Mouse (Mus musculus): Measurements from ENCODE around the gene Myl10.
"Not testable (repeated sequence)": the region's sequence is repeated elsewhere in the genome, so short reads cannot be mapped to it uniquely, and the experiment has no call there.

Gene Myl10

DNA sequence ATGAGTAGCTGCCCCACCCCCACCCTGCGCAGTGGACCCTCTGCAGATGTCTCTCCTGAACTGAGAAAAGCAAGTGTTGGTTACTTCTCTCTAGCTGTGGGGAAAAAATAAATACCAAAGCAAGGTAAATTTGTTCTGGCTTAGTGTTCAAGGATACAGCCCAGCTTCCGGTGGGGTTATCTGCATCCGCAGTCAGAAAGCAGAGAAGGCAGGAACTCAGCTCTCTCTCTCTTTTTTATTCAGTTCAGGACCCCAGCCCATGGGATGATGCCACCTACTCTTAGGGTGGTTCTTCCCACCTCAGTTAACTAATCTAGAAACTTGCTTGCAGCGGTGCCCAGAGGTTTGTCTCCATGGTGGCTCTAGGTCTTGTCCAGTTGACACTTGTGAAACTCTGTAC lies at the start of gene Myl10:
TSS of gene Myl10 (plus strand) at position 363 of the 400 bp plus-strand sequence.
- no peak for DNase-seq (ENCODE audit: low spot score in 2 of 2)

DNA sequence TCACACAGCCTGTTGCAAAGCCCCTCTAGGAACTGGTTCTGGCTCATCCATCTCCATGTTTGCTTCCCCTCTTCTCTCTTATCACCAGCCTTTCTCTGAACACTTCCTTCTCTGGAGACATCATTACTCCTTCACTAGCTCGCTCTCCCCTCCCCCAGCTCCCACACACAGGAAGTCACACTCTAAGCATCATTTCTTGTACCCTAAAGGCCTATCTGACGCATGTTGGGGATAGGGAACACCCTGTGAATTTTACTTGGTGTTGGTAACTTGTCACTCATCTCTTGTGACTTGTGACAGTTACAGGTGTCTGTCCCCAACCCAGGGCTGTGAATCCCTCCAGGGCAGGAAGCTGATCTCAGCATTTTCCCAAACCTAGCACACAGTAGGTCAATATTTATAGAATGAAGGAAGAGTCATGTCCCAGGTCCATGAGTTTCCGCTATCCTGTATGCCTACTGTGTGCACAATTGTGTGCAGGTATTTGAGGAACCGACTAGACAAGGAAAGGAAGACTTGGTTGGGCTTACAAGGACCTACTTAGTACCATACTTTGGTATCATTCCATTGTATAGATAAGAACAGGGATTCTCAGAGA lies 46.1 kb upstream of the Myl10 start:
- no peak for DNase-seq (ENCODE audit: low spot score in 2 of 2)

DNA sequence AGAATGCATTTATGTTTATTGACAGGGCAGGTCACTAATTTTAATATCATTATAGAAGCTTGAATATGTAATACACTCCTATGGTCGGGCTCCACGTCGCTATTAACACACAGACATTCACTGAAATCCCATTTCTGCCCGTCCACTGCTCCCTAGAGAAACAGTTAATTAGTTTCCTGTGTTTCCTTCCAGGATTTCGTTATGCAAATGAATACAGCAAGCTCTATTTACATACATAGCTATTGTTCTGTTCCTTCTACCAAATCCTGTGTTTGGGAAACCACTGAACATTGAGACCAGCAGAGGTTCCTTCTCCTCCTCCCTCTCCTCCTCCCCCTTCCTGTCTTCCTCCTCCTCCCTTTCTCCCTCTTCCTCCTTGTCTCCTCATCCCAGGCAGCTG lies 43.9 kb upstream of the Myl10 start:
- DNase-seq (ENCODE audit: low spot score in 2 of 2) = no peak

DNA sequence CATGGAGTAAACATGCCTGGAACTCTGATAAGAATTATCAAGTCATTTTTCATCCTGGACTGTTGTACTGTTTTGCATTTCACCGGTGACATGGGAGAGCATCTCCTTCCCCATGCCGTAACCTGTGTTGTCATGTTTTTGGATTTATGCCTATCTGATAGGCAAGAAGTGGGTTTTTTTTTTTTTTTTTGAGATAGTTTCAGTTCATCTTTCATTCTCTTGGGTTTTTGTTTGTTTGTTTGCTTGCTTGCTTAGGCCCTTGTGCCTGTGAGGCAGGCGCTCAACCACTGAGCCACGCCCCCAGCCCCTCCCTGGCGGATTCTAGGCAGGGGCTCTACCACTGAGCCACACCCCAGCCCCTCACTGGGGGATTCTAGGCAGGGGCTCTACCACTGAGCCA lies 43.3 kb upstream of the Myl10 start:
- no peak for DNase-seq (ENCODE audit: low spot score in 2 of 2)

DNA sequence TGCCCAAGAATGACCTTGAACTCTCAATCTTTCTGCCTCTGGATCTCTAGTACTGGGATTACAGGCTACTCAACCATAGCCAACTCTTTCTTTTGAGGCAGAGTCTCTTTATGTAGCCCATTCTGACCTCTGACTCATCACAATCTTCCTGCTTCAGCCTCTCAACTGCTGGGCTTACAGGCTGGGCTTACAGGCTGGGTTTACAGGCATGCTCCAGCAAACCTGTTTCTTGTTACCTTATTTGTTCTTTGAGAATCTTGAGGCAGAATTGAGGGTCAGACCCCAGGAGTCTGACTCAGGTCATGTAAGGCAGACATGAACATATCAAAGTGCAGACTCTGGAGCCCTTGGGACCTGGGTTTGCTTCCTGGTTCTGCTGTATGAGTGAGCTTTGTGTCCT lies 38.5 kb upstream of the Myl10 start:
- no peak for DNase-seq (ENCODE audit: low spot score in 2 of 2)

DNA sequence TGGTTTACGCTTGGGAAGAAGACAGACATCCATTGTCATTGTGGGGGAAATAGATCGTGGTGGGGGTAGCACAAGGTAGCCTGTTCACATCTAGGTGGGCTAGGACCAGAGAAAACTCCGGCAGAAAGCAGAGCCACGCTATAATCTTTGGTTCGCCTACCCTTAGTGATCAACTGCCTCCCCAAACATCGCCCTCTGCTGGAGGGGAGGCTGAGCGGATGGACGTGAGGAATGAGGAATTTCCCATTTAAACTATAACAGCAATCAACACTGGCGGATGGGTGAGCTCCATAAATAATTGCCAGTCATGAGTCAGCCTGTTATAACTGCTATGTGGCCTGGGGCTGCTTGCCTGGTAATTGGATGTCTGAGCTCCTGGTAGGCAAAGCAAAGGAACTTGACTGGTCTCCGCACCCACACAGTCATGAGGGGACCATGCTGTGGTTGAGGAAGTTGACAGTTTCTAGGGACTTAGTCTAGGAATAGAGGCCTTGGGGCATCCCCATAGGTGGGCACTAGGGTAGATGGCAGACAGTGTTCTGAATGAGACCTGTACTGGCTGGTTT lies 36.0 kb upstream of the Myl10 start:
- DNase-seq (ENCODE audit: low spot score in 2 of 2) = no peak

DNA sequence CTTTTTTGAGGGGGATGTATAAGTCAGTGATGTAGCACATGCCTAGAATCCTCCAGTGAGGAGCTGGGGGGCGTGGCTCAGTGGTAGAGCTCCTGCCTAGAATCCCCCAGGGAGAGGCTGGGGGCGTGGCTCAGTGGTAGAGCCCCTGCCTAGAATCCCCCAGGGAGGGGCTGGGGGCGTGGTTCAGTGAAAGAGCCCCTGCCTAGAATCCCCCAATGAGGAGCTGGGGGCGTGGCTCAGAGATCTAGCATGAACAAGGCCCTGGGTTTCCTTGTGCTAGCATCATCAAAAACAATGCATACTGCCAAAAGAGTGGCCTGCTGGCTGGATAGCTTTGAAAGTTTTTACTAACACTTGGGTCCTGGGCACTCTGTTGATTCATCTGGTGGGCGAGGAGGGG lies 32.2 kb upstream of the Myl10 start:
- DNase-seq (ENCODE audit: low spot score in 2 of 2) = not testable (repeated sequence)

DNA sequence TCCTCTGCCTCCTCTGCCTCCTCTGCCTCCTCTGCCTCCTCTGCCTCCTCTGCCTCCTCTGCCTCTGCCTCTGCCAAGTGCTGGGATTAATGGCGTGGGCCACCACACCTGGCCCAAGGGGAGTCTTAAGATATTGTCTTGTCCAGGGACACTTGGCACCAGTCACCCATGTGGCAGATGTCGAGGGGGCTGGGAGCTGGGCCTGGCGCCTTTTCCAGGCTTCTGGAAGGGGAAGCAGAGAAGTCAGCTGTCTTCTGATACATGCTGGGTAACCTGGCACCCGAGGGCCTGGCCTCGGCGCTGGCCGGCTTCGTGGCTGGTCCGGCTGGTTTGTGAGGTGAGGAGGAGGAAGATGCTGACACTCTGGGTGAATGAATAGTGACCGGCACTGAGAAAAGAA lies 30.7 kb upstream of the Myl10 start:
- no peak for DNase-seq (ENCODE audit: low spot score in 2 of 2)

DNA sequence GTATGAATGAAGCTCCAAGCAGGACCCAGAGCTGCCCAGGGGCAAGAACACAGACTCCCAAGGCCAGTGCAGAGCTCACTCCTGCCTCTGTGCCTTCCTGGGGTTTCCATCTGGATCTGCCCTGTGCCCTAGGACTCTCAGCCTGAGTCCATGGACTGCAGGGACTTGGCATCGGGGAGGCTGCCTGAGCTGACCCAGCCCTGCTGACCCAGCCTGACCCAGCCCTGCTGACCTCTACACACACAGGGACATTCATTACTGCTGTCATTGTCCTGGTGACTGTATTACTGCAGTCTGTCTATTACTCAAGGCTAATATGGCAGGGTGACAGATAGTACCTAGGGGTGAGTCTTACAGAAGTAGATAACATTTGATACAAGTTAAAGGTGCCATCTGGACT lies 30.1 kb upstream of the Myl10 start:
- no peak for DNase-seq (ENCODE audit: low spot score in 2 of 2)

DNA sequence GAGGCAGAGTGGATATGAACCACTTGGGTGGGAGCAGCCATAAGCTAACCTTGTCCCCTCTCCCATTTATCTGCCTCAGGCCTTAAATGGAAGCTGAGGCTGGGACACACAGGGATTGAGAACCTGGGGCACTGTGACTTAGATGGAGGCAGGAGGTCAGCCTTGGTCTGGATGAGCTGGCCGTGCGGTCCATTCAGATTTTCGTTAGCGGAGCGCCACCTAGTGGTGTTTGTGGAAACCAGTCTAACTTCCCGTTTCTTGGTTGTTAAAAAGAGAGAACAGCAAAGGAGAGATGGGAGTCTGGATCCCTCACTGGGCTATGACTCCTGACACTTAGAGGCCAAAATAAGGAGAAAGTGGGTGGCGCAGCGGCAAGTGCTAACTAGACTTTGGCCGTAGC lies 28.4 kb upstream of the Myl10 start:
- peak; percentile 65 to 82 for DNase-seq (ENCODE audit: low spot score in 2 of 2)

DNA sequence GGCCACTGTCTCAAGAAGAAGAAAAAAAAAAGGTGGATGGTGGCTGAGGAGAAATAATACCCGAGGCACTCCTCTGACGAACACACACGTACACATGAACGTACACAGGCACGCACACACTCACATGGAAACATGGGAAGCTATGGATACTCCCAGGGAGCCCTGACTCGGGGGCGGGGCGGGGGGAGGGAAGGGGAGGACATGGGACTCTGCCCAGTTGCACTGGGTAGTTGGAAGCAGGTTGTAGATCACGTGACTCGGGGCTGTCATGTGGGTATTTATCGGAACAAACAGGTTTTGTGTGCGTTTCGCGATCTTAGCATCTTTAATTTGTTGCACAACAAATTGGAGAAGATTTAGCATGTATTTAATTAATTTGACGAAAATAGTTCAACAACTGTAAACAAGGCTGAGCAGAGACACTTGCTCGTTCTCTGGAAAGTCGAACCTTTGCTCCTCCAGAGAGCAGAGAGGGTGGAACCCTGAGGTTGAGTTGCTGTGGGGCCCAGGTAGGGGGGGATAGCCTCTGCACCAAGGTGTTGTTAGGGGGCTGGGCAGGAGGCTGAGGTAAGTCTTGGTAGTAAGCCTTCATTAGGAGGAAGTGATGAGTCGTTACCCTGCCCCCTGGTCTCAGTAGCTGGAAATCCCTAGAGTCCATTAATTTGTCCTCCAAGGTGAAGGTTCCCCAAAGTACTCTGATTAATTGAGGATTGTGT lies 16.5 kb upstream of the Myl10 start:
- no peak for DNase-seq (ENCODE audit: low spot score in 2 of 2)

DNA sequence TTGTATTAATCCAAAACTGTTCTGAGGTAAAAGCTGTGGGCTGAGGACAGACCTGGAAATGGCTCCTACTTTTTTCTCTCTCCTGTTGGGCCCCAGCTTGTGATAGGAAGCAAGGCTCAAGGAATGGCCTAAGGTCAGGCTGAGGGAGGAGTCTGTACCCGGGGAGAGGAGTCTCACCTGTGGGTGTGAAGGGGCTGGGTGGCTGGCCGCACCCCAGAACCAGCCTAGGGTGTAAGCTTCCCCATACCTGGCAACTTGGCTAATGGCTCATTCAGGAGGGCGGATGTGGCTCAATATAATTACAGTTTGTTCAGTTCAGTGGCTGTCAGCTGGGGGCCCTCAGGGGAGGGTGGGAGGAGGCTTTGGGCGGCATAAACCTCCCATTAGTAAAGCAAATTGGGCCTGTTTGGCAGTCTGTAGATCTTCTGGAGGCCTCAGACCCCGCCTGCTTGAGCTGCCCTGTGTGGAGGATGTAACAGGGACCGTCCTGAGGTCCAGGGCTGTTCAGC lies 14.1 kb upstream of the Myl10 start:
- no peak for DNase-seq (ENCODE audit: low spot score in 2 of 2)

DNA sequence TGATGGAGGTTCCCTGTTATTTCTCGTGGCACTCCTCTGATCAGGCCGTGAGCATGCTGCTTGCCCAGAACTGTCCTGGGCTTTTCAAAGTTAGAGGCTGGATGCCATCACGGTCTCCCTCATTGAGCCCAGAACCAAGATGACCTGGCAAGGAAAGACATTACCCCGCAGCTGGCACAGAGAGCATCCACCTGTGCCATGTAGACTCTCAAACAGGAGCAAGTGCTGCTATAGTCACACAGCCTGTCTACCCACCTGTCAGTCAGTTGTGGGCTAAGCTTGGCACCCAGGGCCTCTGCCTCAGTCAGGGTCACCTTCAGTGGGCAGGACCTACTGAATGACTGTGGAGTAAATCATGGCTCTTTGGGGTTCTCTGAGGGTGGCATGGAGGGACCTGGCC lies 6.6 kb upstream of the Myl10 start:
- no peak for DNase-seq (ENCODE audit: low spot score in 2 of 2)

DNA sequence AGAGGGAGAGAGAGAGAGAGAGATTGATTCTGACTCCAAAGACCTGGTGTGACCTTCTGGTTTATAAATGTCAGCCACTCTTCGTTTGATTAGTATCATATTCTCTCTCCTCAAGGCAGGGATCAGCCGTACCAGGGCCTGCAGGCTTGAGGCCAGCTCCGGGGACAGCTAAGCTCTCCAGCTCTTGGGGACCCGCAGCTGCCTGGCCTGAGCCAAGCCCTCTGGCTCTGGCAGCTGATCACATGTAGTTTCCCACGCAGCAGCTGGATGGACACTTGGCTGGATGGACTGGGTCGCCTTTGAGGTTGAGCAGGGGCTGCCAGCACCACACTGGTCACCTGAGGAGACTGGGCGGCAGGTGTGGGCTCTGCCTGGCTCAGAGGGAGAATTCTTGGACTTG lies 5.4 kb upstream of the Myl10 start:
- DNase-seq (ENCODE audit: low spot score in 2 of 2) = no peak

DNA sequence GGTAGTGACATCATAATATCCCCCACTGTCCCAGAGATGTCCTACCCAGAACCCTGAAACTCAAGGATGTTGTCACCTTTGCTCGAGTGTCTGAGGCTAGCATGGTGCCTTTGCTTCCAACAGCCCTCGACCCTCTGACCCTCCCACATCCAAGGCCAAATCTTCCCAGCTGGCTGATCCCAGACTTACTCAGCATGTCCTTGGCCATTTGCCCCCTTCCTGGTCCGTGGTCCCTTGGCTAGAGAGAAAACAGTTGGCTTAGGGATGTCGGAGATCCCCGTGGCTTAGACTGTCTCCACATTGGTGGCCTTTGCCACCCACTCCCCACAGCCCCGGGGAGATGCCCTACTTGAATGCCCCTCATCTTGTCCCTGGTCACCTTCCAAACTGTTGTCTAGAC lies 4.1 kb upstream of the Myl10 start:
- DNase-seq (ENCODE audit: low spot score in 2 of 2) = no peak

DNA sequence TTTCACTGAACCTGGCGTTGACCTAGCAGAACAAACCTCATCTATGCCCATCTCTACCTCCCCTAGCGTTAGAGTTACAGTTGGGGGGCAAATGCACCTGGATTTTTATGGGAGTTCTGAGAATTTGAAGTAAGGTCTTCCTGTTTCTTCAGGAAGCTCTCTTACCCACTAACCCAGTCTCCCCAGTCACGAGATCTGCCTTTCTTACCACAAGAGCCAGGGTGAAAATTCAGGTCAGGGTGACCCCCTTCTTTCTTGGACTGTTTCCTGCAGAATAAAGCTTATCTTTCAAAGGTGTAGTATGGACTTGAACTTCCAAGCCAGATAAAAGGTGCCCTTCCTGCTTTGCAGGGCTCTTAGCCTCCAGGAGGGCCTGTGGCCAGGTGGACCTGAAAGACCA lies 1.8 kb upstream of the Myl10 start:
- DNase-seq (ENCODE audit: low spot score in 2 of 2) = no peak

DNA sequence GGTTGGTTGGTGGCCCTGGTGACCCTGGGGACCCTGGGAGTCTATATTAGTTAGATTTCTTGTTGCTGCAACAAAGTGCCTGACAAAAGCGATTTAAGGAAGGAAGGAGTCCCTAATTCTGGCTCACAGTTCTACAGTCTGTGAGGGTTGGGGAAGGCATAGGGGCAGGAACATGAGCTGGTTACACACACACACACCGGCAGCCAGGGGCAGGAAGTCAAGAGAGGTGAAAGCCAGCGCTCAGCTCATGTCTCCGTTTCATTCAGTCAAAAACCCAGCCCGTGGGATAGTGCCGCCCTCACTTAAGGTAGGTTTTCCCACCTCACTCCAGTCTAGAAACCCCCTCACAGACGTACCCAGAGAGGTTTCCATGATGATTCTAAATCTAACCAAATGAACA lies 472 bp downstream of the Myl10 start:
- DNase-seq (ENCODE audit: low spot score in 2 of 2) = no peak

DNA sequence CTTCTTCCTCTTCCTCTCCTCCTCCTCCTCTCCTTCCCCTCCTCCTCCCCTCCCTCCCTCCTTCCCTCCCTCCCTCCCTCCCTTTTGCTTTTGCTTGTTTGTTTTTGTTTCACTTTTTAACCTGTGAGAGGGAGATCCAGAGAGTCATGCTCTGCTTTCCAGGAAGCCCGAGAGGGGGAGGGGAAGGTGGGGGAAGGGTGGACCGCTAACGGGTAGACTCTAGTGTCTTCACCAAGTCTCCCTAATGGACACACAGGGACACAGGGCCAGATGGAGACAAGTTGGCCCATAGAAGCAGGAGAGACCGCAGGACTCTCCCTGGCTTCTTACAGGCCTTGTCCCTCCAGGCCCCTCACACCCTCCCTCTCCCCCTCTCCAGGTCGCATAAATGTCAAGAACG lies 2.0 kb downstream of the Myl10 start:
- no peak for DNase-seq (ENCODE audit: low spot score in 2 of 2)

DNA sequence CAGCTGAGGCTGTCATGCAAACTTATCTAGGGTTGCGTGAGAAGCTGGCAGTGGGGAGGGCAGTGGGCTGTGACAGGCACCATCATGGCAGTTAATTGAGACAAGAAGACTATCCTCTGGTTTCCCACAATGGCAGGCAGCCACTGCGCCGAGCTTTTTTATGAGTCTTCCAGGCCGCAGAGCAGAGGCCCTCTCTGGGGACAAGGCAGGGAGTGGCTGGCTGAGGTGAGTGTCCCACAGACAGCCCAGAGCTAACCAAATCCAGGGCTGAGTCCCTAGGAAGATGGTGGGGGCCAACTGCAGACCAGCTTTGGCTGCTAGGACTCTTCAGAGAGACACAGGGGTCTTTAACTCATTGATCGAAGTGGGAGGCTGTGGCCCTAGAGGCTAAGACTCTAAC lies 3.6 kb downstream of the Myl10 start:
- no peak for DNase-seq (ENCODE audit: low spot score in 2 of 2)

DNA sequence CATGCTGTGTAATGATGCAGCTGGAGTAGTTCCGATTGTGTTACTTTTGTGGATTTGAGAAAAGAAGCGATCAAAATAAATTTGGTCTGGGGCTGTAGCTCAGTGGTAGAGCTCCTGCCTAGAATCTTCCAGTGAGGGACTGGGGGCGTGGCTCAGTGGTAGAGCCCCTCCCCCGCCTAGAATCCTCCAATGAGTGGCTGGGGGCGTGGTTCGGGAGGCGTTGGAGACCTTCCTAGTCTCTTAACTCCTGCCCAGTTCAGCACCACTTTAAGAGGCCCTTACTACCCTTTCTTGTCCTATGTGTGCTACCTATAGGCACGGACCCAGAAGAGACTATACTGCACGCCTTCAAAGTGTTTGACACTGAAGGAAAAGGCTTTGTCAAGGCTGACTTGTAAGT lies 4.7 kb downstream of the Myl10 start:
- DNase-seq (ENCODE audit: low spot score in 2 of 2) = no peak

DNA sequence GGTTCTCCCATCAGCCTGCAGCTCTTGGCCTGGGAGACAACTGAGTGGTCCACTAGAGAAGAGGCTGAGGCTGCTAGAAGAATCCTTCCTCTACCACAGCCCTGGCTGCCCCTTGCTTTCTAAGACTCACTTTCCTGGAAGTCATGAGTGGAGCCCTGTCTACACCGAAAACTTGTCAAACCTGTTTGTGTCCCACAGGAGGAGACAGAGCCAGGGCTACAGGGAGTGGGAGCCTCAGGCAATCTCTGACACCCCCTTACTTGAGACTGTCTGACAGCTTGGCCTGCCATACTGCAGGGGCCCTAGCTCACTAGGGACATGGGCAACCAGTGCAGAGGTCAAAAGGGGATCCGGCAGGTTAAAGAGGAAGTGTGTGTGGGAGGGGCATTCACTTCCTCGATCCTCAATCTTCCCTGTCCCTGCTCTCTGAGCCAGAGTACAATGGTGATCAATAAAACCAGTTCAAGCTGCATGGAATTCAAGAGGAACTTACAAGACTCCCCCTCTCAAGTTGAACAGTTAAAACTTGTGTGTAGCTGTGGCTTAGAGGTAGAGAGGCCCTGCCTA lies 9.3 kb downstream of the Myl10 start:
- no peak for DNase-seq (ENCODE audit: low spot score in 2 of 2)

DNA sequence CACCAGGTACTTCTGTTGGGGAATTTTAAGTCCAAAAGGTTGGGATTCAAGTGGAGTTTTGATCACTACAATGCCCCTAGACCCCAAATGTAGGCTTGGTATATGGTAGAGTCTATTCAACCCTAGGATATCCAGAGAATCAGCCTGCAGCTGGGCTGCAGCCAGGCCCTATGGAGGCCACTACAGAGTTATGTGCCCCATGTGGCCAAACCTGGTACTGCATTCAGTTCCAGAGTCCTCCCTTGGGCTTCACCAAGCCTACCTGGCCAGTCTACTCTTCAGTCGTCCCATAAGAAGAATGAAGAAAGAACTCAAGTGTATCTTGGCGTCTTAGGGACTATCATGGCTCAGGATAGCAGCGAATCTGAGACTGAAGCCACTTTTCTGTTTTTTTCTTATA lies 10.8 kb downstream of the Myl10 start:
- peak; percentile 42 to 81 for DNase-seq (ENCODE audit: low spot score in 2 of 2)

DNA sequence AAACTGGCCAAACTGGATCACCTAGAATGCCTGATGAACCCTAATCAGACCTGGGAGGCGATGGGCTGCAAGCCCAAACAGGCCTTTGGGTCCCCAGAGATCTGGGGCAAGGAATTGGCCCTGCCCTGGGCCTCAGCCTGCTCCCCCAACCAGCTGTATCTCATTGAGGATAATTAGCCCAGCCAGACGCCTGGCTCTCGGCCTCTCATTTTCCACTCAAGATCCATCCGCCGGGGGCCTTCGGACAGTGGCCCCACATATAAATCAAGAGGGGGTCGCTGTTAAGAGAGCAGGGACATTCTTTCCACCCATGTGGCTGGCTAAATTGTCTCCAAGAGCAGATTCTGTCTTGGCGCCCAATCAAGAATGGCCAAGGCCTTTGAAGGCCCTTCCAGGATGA lies 11.2 kb downstream of the Myl10 start:
- peak in 1 of 2 experiments; percentile 35 for DNase-seq (ENCODE audit: low spot score in 2 of 2)

All from urinary bladder, postnatal 4 days (tissue).